Mouse (Mus musculus) CD4-positive, CD25-positive, alpha-beta regulatory T cell, adult 2 months (primary cell): ENCODE data around the gene Myo5a.

Experiments
- DNase-seq: peaks from one replicate; pipeline ENCODE4 v3.0.0-alpha.2; 2012; ENCODE audit warnings: low read depth, low spot score

Gene Myo5a

GRCm38 (mm10) chr9:75070457-75071028, at the start of gene Myo5a:
Gene Myo5a, plus strand, starts transcription at chr9:75071015.
- DNase-seq = no peak

- no peak for DNase-seq
Observed at GRCm38 (mm10) chr9:75022546-75022945, 48.3 kb upstream of the Myo5a start.

DNA sequence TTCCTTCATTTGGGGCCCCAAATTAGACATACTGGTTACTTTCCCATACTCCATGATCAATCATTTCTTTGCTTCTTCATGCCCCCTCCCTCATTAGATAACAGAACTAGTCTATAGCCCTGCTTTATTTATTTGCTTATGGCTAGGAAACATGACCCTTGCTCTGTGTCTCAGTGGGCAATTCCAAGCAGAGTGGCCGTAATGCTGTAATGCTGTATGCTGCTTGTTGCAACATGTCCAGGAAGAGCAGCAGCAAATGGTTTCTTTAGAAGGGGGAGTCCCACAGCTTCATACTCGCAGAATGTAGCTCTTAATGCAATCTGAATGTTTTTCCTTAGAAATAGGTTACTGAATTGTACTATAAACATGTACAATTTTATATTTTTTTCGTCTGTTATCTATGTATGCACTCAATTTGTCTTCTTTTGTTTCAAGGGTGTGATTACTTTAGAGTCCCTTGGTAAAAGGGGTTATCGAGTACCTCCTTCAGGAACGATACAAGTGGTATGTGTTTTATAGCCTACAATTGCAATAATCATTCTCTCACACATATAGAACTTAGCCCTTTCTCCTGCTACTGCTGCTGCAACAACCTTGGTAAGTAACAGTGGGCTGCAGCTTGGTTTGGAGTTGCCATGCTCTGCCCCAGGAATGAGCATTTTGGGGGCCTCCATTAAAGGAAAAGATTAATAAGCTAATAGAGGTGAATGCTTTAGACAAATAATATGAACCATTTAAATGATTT, 47.5 kb upstream of the Myo5a start:
- DNase-seq = no peak

GRCm38 (mm10) chr9:75024089-75024488, 46.7 kb upstream of the Myo5a start:
- no peak for DNase-seq

DNA sequence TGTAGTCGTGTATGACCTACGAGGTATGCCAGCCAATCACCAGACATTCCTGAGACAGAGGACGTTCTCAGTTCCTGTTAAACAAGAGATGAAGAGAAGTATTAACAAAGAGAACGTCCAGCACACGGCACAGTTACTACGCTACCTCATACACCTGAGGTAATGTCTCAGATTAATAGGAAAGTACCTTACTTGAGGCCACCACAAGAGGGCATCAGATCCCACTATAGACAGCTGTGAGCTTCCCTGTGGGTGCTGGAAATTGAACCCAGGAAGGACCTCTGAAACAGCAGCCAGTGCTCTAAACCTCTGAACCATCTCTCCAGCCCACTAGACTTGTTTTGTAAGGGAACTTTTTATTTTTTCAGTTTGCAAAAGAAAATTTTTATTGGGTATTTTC, 45.1 kb upstream of the Myo5a start:
- DNase-seq = peak; percentile 70

DNA sequence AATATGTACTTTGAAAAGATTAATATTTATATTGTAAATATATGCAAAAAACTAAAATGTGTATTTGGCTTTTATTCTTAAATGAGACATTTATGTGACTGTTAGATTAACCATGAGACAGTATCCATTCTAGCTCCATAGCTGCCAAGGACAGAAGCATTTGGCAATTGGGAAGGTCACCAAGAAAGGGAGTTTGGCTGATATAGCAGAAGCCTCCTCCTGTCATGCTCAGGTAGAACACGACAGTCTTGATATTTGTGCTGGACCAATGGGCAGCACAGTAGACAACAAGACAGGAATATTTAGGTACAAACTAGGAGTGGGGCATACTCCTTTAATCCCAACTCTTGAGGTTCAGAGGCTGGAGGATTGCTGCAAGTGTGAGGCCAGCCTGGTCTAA, 38.4 kb upstream of the Myo5a start:
- no peak for DNase-seq

- DNase-seq = peak; percentile 53
Observed at GRCm38 (mm10) chr9:75033141-75033540, 37.7 kb upstream of the Myo5a start.

DNA sequence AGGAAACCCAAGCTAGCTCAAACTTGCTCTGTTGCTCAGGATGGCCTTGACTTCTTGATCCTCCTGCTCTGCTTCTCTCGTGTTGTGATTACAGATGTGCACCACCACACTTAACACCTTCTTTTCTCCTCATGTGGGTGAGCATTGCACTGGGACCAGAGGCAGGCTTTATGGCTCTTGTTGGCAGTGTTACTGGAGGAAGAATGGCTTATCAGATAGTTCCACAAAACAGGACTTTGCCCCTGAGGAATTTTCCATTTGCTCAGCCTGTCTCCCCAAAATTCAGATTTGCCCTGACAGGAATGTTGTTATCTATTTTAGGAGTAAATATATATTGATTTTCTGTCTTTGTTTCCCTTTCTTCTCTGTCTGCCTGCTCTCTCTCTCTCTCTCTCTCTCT, 36.1 kb upstream of the Myo5a start:
- no peak for DNase-seq

DNA sequence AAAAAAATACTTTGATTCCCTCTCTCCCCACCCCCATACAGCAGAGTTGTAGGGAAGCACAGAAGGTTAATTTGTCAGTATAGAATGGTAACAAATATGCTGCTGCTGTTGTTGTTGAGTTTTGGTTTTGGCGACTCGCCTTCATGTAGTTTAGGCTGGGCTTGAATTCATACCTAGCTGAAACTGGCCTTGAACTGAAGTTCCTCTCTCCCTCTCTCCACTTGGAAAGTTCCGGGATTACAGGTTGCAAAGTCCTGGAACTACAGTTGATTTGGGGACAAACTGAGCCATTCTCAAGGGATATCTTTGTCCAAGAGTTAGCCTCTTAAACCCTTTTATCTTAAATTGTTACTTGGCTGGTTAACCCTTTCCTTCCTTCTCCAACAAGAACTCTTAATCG, 34.9 kb upstream of the Myo5a start:
- no peak for DNase-seq

- peak; percentile 89 for DNase-seq
Observed at GRCm38 (mm10) chr9:75037451-75038356, 33.1 kb upstream of the Myo5a start, which contains the start of gene Arpp19. Gene Arpp19, plus strand, starts transcription at chr9:75037614.

DNA sequence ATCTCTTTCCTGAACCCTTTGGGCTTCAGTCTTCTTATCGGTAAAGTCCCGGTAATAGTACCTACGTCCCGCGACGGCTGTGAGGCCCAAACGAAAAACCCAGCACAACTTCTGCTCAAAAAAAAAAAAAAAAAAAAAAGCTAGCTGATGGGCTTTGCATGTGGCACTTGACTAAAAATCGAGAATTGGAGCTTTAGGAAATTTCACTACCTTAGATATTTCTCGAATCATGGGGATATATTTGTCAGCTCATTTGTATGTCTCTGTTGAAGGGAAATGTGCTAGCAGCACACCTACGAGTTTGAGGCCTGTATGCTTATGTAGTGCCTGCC, 32.5 kb upstream of the Myo5a start:
- DNase-seq = peak; percentile 8

- no peak for DNase-seq
Observed at GRCm38 (mm10) chr9:75040566-75040965, 30.2 kb upstream of the Myo5a start.

- no peak for DNase-seq
Observed at GRCm38 (mm10) chr9:75041840-75042525, 28.8 kb upstream of the Myo5a start.

DNA sequence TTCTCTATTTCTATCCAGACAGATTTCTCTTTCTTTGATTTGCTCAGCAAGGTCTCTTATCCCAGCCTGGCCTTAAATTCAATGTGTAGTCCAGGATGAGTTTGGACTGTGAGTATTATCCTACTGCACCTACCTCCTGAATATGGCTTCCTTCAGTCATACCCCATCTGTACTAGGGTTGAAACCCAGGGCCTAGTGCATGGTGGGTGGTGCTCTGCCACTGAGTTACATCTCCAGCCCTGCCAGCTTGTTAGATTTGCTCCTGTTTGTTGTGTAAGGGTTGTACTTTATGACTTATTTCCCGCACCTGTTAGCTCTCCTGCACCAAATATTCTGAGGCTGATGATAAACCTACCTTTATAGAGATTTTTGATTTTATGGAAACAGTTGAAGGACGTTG, 27.6 kb upstream of the Myo5a start:
- DNase-seq = no peak

- no peak for DNase-seq
Observed at GRCm38 (mm10) chr9:75047079-75047478, 23.7 kb upstream of the Myo5a start.

GRCm38 (mm10) chr9:75049100-75049499, 21.7 kb upstream of the Myo5a start:
- no peak for DNase-seq

GRCm38 (mm10) chr9:75050003-75050402, 20.8 kb upstream of the Myo5a start:
- DNase-seq = peak; percentile 85

DNA sequence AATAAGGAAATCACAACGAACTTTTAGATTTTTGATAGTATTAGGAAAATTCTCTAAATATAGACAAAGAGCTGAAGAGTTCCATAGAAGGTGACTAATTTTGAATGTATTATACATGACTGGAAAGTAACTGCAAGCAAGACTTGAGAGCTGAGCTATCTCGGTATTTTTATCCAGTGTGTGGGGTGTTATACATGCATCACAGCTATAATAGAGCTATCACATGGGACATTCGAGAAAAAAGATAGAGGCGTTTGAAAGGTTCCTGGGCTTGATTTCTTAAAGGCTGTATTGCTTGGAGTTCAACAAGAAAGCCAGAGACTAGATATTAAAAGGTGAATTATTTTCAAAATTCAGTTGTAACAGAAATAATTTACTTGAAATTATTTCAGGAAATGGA, 19.0 kb upstream of the Myo5a start:
- DNase-seq = no peak

- DNase-seq = no peak
Observed at GRCm38 (mm10) chr9:75055046-75055445, 15.8 kb upstream of the Myo5a start.

GRCm38 (mm10) chr9:75064678-75065331, 6.0 kb upstream of the Myo5a start:
- no peak for DNase-seq

DNA sequence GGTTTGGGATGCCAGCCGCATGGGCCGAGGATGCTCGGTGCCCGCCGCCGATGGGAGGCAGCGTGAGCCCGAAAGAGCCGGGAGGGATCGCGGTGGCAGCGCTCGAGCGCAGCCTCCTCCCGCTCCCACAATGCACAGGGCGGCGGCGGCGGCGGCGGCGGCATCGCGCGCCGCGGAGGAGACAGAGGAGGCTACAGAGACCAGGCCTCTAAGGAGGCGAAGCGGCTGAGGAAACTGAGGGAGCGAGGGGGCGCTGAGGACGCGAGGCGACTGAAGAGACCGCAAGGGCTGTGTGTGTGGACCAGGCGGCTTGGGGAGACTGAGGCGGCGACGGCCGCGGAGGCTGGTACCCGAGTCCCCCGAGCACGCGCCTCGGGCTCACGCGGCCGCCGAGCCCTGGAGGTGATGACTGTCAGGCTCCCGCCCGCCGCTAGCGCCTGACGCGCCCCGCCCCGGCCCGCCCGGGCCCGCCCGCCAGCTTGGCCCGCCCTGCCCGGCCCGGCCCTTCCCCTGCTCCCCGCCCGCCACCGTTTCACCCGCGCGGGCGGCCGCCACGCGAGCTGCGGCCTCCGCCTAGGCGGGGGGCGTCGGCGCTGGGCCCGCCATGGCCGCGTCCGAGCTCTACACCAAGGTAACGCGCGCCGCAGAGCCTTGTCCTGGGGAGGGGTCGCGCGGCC, 352 bp downstream of the Myo5a start:
- DNase-seq = peak; percentile 85
